Mouse (Mus musculus): ENCODE results near the gene Dab1. TPM values are rescaled to one million over a fixed set of nuclear protein-coding genes. Genes with fewer than 3 reads are reported as not detected.

The Dab1 gene
- polyA plus RNA-seq, 1 experiment from 2014 or later, result 3.0 TPM

DNA sequence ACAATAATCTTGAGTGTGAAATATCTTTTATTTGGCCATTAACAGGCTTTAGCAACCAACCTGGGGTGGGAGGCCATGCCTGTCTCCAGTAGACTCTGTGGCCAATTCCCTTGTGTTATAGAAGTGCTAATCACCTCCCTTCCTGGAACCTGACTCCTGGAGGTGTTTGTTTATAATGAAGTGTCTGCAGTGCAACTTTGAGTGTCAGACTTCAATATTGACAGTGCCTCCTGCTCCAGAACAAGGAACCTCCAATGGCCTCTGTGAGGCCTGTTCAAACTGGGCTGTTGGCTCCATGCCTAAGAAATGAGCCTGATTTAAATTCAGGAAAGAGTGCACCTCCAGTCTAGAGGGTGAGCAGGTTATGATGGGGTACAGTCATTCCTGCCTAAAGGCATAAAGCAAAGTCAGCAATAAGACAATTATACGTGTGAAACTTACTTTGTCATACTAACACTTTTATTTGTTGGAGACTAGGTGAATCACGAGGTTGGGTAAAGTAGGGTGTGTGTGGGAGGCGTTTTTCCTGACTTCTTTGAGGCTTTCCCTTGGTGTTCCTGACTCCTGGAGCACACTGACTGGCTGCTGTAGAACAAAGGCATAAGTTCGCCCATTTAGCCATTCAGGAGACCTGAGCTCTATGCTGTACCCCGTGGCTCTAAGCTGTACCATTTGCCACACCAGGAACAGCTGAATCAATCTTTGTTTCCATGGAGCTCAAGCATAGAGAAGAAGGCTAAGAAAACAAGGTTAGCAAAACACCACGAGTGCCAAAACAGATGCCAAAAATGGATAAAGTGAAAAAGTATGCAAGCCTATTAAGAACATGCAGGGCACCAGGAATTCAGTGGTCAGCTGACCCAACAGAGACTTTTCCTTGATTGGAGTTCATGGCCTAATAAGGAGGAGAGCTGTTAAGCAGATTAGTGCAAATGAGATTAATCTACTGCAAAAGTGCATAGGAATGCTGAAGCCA lies 978.6 kb downstream of the Dab1 start:
- H3K4me2 ChIP-seq (ENCODE audit: low read depth, low read length), result no peak overlapping the region
- 65% methylated on average over 6 of the region's 6 CpGs for WGBS
- ATAC-seq (ENCODE audit: low read depth), result peak; percentile 80
- no peaks in the 10 kb centered on the region for H3K36me3 ChIP-seq (ENCODE audit: control insufficient read depth, insufficient read depth, low read length)
- no peaks in the 10 kb centered on the region for H3K27me3 ChIP-seq (ENCODE audit: control insufficient read depth, insufficient read depth, low read depth, low read length)
- peaks cover 4% of the 10 kb centered on the region; the same call in 1 of the 2 replicates for H3K4me1 ChIP-seq (replicated peaks; ENCODE audit: control insufficient read depth, insufficient read depth, low read length)
- no peak overlapping the region for H3K9ac ChIP-seq (ENCODE audit: low read length)
- H3K4me3 ChIP-seq (ENCODE audit: low read length), result no peak overlapping the region
- H3K27ac ChIP-seq (ENCODE audit: low read length), result peak overlapping the region; percentile 25
- no peaks in the 10 kb centered on the region for H3K9me3 ChIP-seq (ENCODE audit: control insufficient read depth, low read length)

GRCm38 (mm10) chr4:104602804-104603203 lies 983.6 kb downstream of the Dab1 start:
- ATAC-seq (ENCODE audit: low read depth), result peak; percentile 86
- Histone ChIP-seq H3K4me2 (ENCODE audit: low read depth, low read length) (no peak overlapping the region), H3K9me3 (ENCODE audit: control insufficient read depth, low read length) (no peaks in the 10 kb centered on the region), H3K9ac (ENCODE audit: low read length) (no peak overlapping the region), H3K4me3 (ENCODE audit: low read length) (no peak overlapping the region), H3K4me1 (replicated peaks; ENCODE audit: control insufficient read depth, insufficient read depth, low read length) (peaks cover 5% of the 10 kb centered on the region; the same call in 1 of the 2 replicates), H3K27ac (ENCODE audit: low read length) (no peak overlapping the region), H3K36me3 (ENCODE audit: control insufficient read depth, insufficient read depth, low read length) (no peaks in the 10 kb centered on the region), H3K27me3 (ENCODE audit: control insufficient read depth, insufficient read depth, low read depth, low read length) (no peaks in the 10 kb centered on the region)
- 40% methylated on average over 8 of the region's 8 CpGs for WGBS

DNA sequence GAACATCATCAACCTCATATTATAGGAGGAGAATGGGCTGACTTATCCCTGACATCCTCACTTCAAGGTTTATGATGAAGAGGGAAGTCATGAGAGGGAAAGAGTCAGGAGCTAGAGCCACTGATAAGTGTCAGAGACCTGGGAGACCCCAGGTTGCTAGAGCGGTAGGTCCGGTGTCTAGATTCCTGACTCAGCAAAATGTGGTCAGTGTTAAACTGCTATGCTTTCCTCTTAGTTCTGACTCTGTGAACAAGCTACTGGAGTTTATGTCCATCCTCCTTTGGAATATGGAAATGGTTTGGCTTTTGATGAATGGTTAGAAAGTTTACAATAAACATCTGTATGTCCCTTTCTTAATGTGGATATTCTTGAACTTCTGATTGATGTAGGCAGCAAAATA lies 985.1 kb downstream of the Dab1 start:
- H3K9me3 ChIP-seq (ENCODE audit: control insufficient read depth, low read length), result no peaks in the 10 kb centered on the region
- no peak overlapping the region for H3K4me2 ChIP-seq (ENCODE audit: low read depth, low read length)
- H3K9ac ChIP-seq (ENCODE audit: low read length), result no peak overlapping the region
- WGBS, result 65% methylated on average over 2 of the region's 2 CpGs
- no peak overlapping the region for H3K27ac ChIP-seq (ENCODE audit: low read length)
- H3K4me3 ChIP-seq (ENCODE audit: low read length), result no peak overlapping the region
- no peak for ATAC-seq (ENCODE audit: low read depth)
- H3K36me3 ChIP-seq (ENCODE audit: control insufficient read depth, insufficient read depth, low read length), result no peaks in the 10 kb centered on the region
- H3K27me3 ChIP-seq (ENCODE audit: control insufficient read depth, insufficient read depth, low read depth, low read length), result no peaks in the 10 kb centered on the region
- 0 out of 2 replicates have a peak, but pooled peaks cover 5% of the 10 kb centered on the region for H3K4me1 ChIP-seq (replicated peaks; ENCODE audit: control insufficient read depth, insufficient read depth, low read length)

DNA sequence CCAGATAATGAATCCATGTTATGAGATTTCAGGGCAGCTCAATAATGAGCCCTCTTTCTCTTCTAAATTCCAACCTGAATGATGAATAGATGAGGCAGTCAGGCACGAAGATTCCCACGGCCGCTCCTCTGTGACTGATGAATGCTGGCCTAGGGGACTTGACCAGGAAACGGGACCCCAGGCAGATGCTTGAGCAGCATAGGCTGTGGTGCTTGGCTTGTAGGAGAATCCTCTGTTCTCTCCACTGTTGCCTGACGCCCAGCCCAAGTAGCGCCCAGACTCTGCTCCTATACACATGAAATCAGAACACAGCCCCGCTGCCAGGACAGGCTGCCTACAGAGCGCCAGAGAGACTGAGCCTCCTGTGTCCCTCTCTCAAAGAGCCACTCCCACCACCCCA lies 987.7 kb downstream of the Dab1 start:
- H3K27me3 ChIP-seq (ENCODE audit: control insufficient read depth, insufficient read depth, low read depth, low read length), result no peaks in the 10 kb centered on the region
- no peak overlapping the region for H3K4me2 ChIP-seq (ENCODE audit: low read depth, low read length)
- 0 out of 2 replicates have a peak, but pooled peaks cover 5% of the 10 kb centered on the region for H3K4me1 ChIP-seq (replicated peaks; ENCODE audit: control insufficient read depth, insufficient read depth, low read length)
- no peaks in the 10 kb centered on the region for H3K36me3 ChIP-seq (ENCODE audit: control insufficient read depth, insufficient read depth, low read length)
- no peak overlapping the region for H3K27ac ChIP-seq (ENCODE audit: low read length)
- H3K9ac ChIP-seq (ENCODE audit: low read length), result no peak overlapping the region
- H3K4me3 ChIP-seq (ENCODE audit: low read length), result no peak overlapping the region
- 66% methylated on average over 8 of the region's 8 CpGs for WGBS
- no peak for ATAC-seq (ENCODE audit: low read depth)
- H3K9me3 ChIP-seq (ENCODE audit: control insufficient read depth, low read length), result no peaks in the 10 kb centered on the region

GRCm38 (mm10) chr4:104607636-104608035 lies 988.5 kb downstream of the Dab1 start:
- Histone ChIP-seq H3K27ac (ENCODE audit: low read length) (no peak overlapping the region), H3K4me3 (ENCODE audit: low read length) (no peak overlapping the region), H3K4me1 (replicated peaks; ENCODE audit: control insufficient read depth, insufficient read depth, low read length) (0 out of 2 replicates have a peak, but pooled peaks cover 3% of the 10 kb centered on the region), H3K4me2 (ENCODE audit: low read depth, low read length) (no peak overlapping the region), H3K9me3 (ENCODE audit: control insufficient read depth, low read length) (no peaks in the 10 kb centered on the region), H3K36me3 (ENCODE audit: control insufficient read depth, insufficient read depth, low read length) (no peaks in the 10 kb centered on the region), H3K9ac (ENCODE audit: low read length) (no peak overlapping the region), H3K27me3 (ENCODE audit: control insufficient read depth, insufficient read depth, low read depth, low read length) (no peaks in the 10 kb centered on the region)
- no peak for ATAC-seq (ENCODE audit: low read depth)
- 46% methylated on average over 5 of the region's 5 CpGs for WGBS

- Histone ChIP-seq H3K9me3 (ENCODE audit: control insufficient read depth, low read length) (no peaks in the 10 kb centered on the region), H3K9ac (ENCODE audit: low read length) (no peak overlapping the region), H3K36me3 (ENCODE audit: control insufficient read depth, insufficient read depth, low read length) (no peaks in the 10 kb centered on the region), H3K4me2 (ENCODE audit: low read depth, low read length) (no peak overlapping the region), H3K4me1 (replicated peaks; ENCODE audit: control insufficient read depth, insufficient read depth, low read length) (no peaks in the 10 kb centered on the region; the same call in 1 of the 2 replicates), H3K27me3 (ENCODE audit: control insufficient read depth, insufficient read depth, low read depth, low read length) (no peaks in the 10 kb centered on the region), H3K27ac (ENCODE audit: low read length) (no peak overlapping the region), H3K4me3 (ENCODE audit: low read length) (no peak overlapping the region)
- peak; percentile 28; the same call in 1 of the 2 replicates for ATAC-seq (ENCODE audit: low read depth)
- 33% methylated on average over 5 of the region's 5 CpGs for WGBS
These were observed 1000.3 kb downstream of the Dab1 start for GRCm38 (mm10) chr4:104619452-104619851.

GRCm38 (mm10) chr4:104625316-104625715 lies 1006.2 kb downstream of the Dab1 start:
- H3K4me2 ChIP-seq (ENCODE audit: low read depth, low read length), result no peak overlapping the region
- no peaks in the 10 kb centered on the region for H3K4me1 ChIP-seq (replicated peaks; ENCODE audit: control insufficient read depth, insufficient read depth, low read length)
- 82% methylated on average over 8 of the region's 8 CpGs for WGBS
- no peak for ATAC-seq (ENCODE audit: low read depth)
- H3K27ac ChIP-seq (ENCODE audit: low read length), result no peak overlapping the region
- H3K9me3 ChIP-seq (ENCODE audit: control insufficient read depth, low read length), result no peaks in the 10 kb centered on the region
- H3K9ac ChIP-seq (ENCODE audit: low read length), result no peak overlapping the region
- no peaks in the 10 kb centered on the region for H3K27me3 ChIP-seq (ENCODE audit: control insufficient read depth, insufficient read depth, low read depth, low read length)
- H3K4me3 ChIP-seq (ENCODE audit: low read length), result no peak overlapping the region
- no peaks in the 10 kb centered on the region for H3K36me3 ChIP-seq (ENCODE audit: control insufficient read depth, insufficient read depth, low read length)

DNA sequence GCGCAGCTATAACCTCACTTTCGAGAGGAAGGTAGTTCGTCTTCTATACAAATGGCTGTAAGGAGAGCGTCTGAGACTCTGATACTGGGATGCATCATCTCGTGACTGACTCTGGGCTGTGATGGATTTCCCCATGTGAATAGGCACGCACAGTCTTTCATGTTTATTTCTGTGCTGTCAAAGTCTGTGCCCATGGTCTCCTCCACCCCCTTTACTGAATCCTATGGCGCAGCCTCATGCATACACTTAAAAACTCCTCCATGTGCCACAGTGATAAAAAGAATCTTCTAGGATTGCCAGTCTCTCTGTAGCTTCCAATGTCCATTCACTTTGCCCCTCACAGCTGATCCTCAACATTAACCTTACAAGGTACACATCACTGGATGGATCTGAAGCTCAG lies 1009.5 kb downstream of the Dab1 start:
- Histone ChIP-seq H3K36me3 (ENCODE audit: control insufficient read depth, insufficient read depth, low read length) (no peaks in the 10 kb centered on the region), H3K9me3 (ENCODE audit: control insufficient read depth, low read length) (no peaks in the 10 kb centered on the region), H3K9ac (ENCODE audit: low read length) (no peak overlapping the region), H3K4me3 (ENCODE audit: low read length) (no peak overlapping the region), H3K4me2 (ENCODE audit: low read depth, low read length) (no peak overlapping the region), H3K27me3 (ENCODE audit: control insufficient read depth, insufficient read depth, low read depth, low read length) (no peaks in the 10 kb centered on the region), H3K4me1 (replicated peaks; ENCODE audit: control insufficient read depth, insufficient read depth, low read length) (no peaks in the 10 kb centered on the region), H3K27ac (ENCODE audit: low read length) (no peak overlapping the region)
- ATAC-seq (ENCODE audit: low read depth), result no peak
- WGBS, result 80% methylated on average over 7 of the region's 7 CpGs

GRCm38 (mm10) chr4:104637016-104637415 lies 1017.9 kb downstream of the Dab1 start:
- Histone ChIP-seq H3K36me3 (ENCODE audit: control insufficient read depth, insufficient read depth, low read length) (no peaks in the 10 kb centered on the region), H3K27me3 (ENCODE audit: control insufficient read depth, insufficient read depth, low read depth, low read length) (no peaks in the 10 kb centered on the region), H3K9ac (ENCODE audit: low read length) (no peak overlapping the region), H3K4me1 (replicated peaks; ENCODE audit: control insufficient read depth, insufficient read depth, low read length) (no peaks in the 10 kb centered on the region), H3K27ac (ENCODE audit: low read length) (no peak overlapping the region), H3K4me2 (ENCODE audit: low read depth, low read length) (no peak overlapping the region), H3K9me3 (ENCODE audit: control insufficient read depth, low read length) (no peaks in the 10 kb centered on the region), H3K4me3 (ENCODE audit: low read length) (no peak overlapping the region)
- 73% methylated on average over 4 of the region's 4 CpGs for WGBS
- no peak for ATAC-seq (ENCODE audit: low read depth)
